Mouse (Mus musculus) thymus, adult 2 months (tissue): Measurements from ENCODE around the gene Cbarp. TPM values are rescaled to one million over a fixed set of nuclear protein-coding genes. Genes with fewer than 3 reads are reported as not detected.

Experiments used
- DNase-seq: peaks from one replicate; pipeline ENCODE4 v3.0.0; 2021
- H3K27ac ChIP-seq: fragments of 200-500 bp; 2 replicates; pipeline ENCODE4 v1.5.1; 2012; ENCODE audit warnings: low read length, control low read depth; ENCODE audit not compliant: control insufficient read depth, insufficient read depth
- H3K27me3 ChIP-seq: fragments of 200-500 bp; 2 replicates; pipeline ENCODE4 v1.6.1; 2012; ENCODE audit warnings: mild to moderate bottlenecking, low read length, moderate library complexity, mixed read lengths; ENCODE audit not compliant: control insufficient read depth, insufficient read depth
- H3K36me3 ChIP-seq: fragments of 200-500 bp; 2 replicates; pipeline ENCODE4 v1.6.1; 2012; ENCODE audit warnings: mild to moderate bottlenecking, low read length, moderate library complexity; ENCODE audit not compliant: control insufficient read depth, insufficient read depth
- H3K4me1 ChIP-seq: fragments of 200-500 bp; replicated peaks from 2 replicates; pipeline ENCODE4 v1.6.1; 2012; ENCODE audit warnings: low read length; ENCODE audit not compliant: control insufficient read depth, insufficient read depth
- H3K4me3 ChIP-seq: fragments of 200-500 bp; 2 replicates; pipeline ENCODE4 v1.5.1; 2012; ENCODE audit warnings: mild to moderate bottlenecking, low read length, control low read depth, moderate library complexity; ENCODE audit not compliant: control insufficient read depth, insufficient read depth
- CTCF ChIP-seq: fragments of 200-500 bp; IDR thresholded peaks from 2 replicates; pipeline ENCODE4 v1.5.1; 2012; ENCODE audit warnings: mild to moderate bottlenecking, control low read depth, low read length, moderate library complexity, borderline replicate concordance; ENCODE audit not compliant: control insufficient read depth, poor library complexity, insufficient read depth; ENCODE audit errors: extremely low read depth
- POLR2A ChIP-seq: fragments of 200-500 bp; IDR thresholded peaks from 2 replicates; pipeline ENCODE4 v1.6.1; 2012; ENCODE audit warnings: mild to moderate bottlenecking, low read length, control low read depth, moderate library complexity; ENCODE audit not compliant: control insufficient read depth, poor library complexity, insufficient read depth; ENCODE audit errors: extremely low read depth
- WGBS: fragments of 180-500 bp; shearing (Covaris S2); methylation state at CpG from one replicate; pipeline ENCODE4 v1.1.7; 2018; 5-methylcytosine and 5-hydroxymethylcytosine counted together
- polyA plus RNA-seq: library from polyadenylated mRNA; depleted of rRNA; stranded (reverse); fragments of >200 nt; gene quantifications from 2 replicates; pipeline ENCODE4 v1.2.3, GENCODE M21; 2012

Gene Cbarp
- polyA plus RNA-seq, 1 experiment, result 34.0 TPM

- Histone ChIP-seq H3K36me3 (peaks cover 8% of the 10 kb centered on the region), H3K4me3 (0 out of 2 replicates have a peak overlapping the region, but pooled peaks have one; percentile 49), H3K4me1 (peaks cover 41% of the 10 kb centered on the region), H3K27ac (no peak overlapping the region), H3K27me3 (no peaks in the 10 kb centered on the region; the same call in 1 of the 2 replicates)
- no peak for TF ChIP-seq CTCF
- TF ChIP-seq POLR2A, result no peak
- 84% methylated on average over 49 of the region's 49 CpGs for WGBS
- no peak for DNase-seq
These were observed 4.3 kb downstream of the Cbarp start for GRCm38 (mm10) chr10:80136179-80136951.

GRCm38 (mm10) chr10:80135641-80136040 lies 5.0 kb downstream of the Cbarp start:
- Histone ChIP-seq H3K27me3 (no peaks in the 10 kb centered on the region; the same call in 1 of the 2 replicates), H3K4me1 (peaks cover 35% of the 10 kb centered on the region), H3K4me3 (no peak overlapping the region), H3K36me3 (peaks cover 12% of the 10 kb centered on the region), H3K27ac (no peak overlapping the region)
- 100% methylated on average over 1 of the region's 1 CpGs for WGBS
- no peak for DNase-seq
- TF ChIP-seq CTCF (no peak), POLR2A (no peak)

GRCm38 (mm10) chr10:80135161-80135560 lies 5.5 kb downstream of the Cbarp start:
- peaks cover 35% of the 10 kb centered on the region for H3K4me1 ChIP-seq
- H3K27ac ChIP-seq, result no peak overlapping the region
- H3K36me3 ChIP-seq, result peaks cover 17% of the 10 kb centered on the region
- 98% methylated on average over 10 of the region's 10 CpGs for WGBS
- no peak overlapping the region for H3K4me3 ChIP-seq
- no peak for TF ChIP-seq POLR2A
- no peak for TF ChIP-seq CTCF
- H3K27me3 ChIP-seq, result no peaks in the 10 kb centered on the region; the same call in 1 of the 2 replicates
- DNase-seq, result no peak

GRCm38 (mm10) chr10:80134421-80134820 lies 6.2 kb downstream of the Cbarp start:
- WGBS, result 97% methylated on average over 9 of the region's 9 CpGs
- no peak for TF ChIP-seq POLR2A
- no peak for TF ChIP-seq CTCF
- Histone ChIP-seq H3K36me3 (peaks cover 24% of the 10 kb centered on the region), H3K27me3 (no peaks in the 10 kb centered on the region; the same call in 1 of the 2 replicates), H3K27ac (no peak overlapping the region), H3K4me3 (no peak overlapping the region), H3K4me1 (peaks cover 31% of the 10 kb centered on the region)
- no peak for DNase-seq

GRCm38 (mm10) chr10:80133226-80133849 lies 7.3 kb downstream of the Cbarp start:
- no peak overlapping the region for H3K27ac ChIP-seq
- peaks cover 30% of the 10 kb centered on the region for H3K36me3 ChIP-seq
- no peaks in the 10 kb centered on the region for H3K27me3 ChIP-seq
- DNase-seq, result no peak
- TF ChIP-seq POLR2A (no peak), CTCF (no peak)
- 52% methylated on average over 8 of the region's 8 CpGs for WGBS
- peaks cover 22% of the 10 kb centered on the region for H3K4me1 ChIP-seq
- H3K4me3 ChIP-seq, result no peak overlapping the region

GRCm38 (mm10) chr10:80131952-80132350 lies 8.7 kb downstream of the Cbarp start:
- no peak overlapping the region for H3K4me3 ChIP-seq
- no peak for DNase-seq
- H3K27me3 ChIP-seq, result no peaks in the 10 kb centered on the region
- TF ChIP-seq CTCF, result no peak
- TF ChIP-seq POLR2A, result no peak
- H3K4me1 ChIP-seq, result peaks cover 10% of the 10 kb centered on the region
- WGBS, result 84% methylated on average over 27 of the region's 27 CpGs
- peaks cover 39% of the 10 kb centered on the region for H3K36me3 ChIP-seq
- H3K27ac ChIP-seq, result no peak overlapping the region
